Mouse (Mus musculus): ENCODE data around the gene Poln.

GRCm38 (mm10) chr5:34174021-34174420, 4.8 kb upstream of the Poln start:
- TF ChIP-seq CTCF (IDR thresholded peaks at IDR 0.05; ENCODE audit: low read depth), result no peak
- no peak for TF ChIP-seq EP300 (IDR thresholded peaks at IDR 0.05; ENCODE audit: low read depth)

Data from liver, postnatal 0 days (tissue).